Mouse (Mus musculus) kidney, postnatal 25 days (tissue): ENCODE measurements around the gene Msto1.
"Not testable (repeated sequence)": the region's sequence is repeated elsewhere in the genome, so short reads cannot be mapped to it uniquely, and the experiment has no call there.

Experiments
- DNase-seq, 2 experiments: peaks; one replicate each; pipeline ENCODE4 v3.0.0; 2021; ENCODE audit warnings: mixed read lengths in 2 of 2

The Msto1 gene

GRCm38 (mm10) chr3:88904803-88905202 lies 9.0 kb downstream of the Msto1 start:
- DNase-seq: no peak

- DNase-seq: not testable (repeated sequence)
Measured at GRCm38 (mm10) chr3:88893011-88893410, 20.8 kb downstream of the Msto1 start.

GRCm38 (mm10) chr3:88882536-88882935 lies 31.3 kb downstream of the Msto1 start:
- DNase-seq: not testable (repeated sequence)

- DNase-seq: not testable (repeated sequence)
Measured at GRCm38 (mm10) chr3:88868449-88868848, 45.4 kb downstream of the Msto1 start.

- not testable (repeated sequence) for DNase-seq
Measured at GRCm38 (mm10) chr3:88867177-88867576, 46.6 kb downstream of the Msto1 start.

- not testable (repeated sequence) for DNase-seq
Measured at GRCm38 (mm10) chr3:88866735-88867134, 47.1 kb downstream of the Msto1 start.

GRCm38 (mm10) chr3:88862129-88862528 lies 51.7 kb downstream of the Msto1 start:
- no peak for DNase-seq

GRCm38 (mm10) chr3:88855837-88856236 lies 58.0 kb downstream of the Msto1 start:
- no peak for DNase-seq
